Mouse (Mus musculus) heart, postnatal 14 days (tissue): ENCODE results near the gene Fam187a. TPM values are rescaled to one million over a fixed set of nuclear protein-coding genes. Genes with fewer than 3 reads are reported as not detected.

Source experiments
- total RNA-seq, 2 experiments: library from RNA; stranded (reverse); gene quantifications; 2 replicates each; pipeline ENCODE4 v1.2.3; 2021

Fam187a gene
- total RNA-seq, 2 experiments from 2014 or later, result not detected

Other genes with a start within 250 kb of the Fam187a start
- not detected for gene Meioc, start 221.5 kb upstream of the Fam187a start, total RNA-seq
- gene Ccdc43, start 187.4 kb upstream of the Fam187a start, total RNA-seq, result 10 to 100 TPM; 16.0 to 18.5 TPM
- gene Adam11, start 123.7 kb upstream of the Fam187a start, total RNA-seq, result 1 to 10 TPM; 4.0 to 4.4 TPM
- gene Gjc1, start 65.5 kb upstream of the Fam187a start, total RNA-seq, result 10 to 100 TPM; 37.7 to 42.6 TPM
- 10 to 100 TPM; 20.4 to 25.4 TPM for gene Higd1b, start 49.3 kb upstream of the Fam187a start, total RNA-seq
- 10 to 100 TPM; 39.2 to 40.5 TPM for gene Eftud2, start 4.2 kb upstream of the Fam187a start, total RNA-seq
- gene Ccdc103, start 4.0 kb upstream of the Fam187a start, total RNA-seq, result under 1 TPM; 0.14 to 0.22 TPM
- under 1 TPM; 0.15 to 0.36 TPM for gene Gfap, start 15.7 kb downstream of the Fam187a start, total RNA-seq
- 1 to 10 TPM; 2.1 to 3.3 TPM for gene Kif18b, start 40.0 kb downstream of the Fam187a start, total RNA-seq
- under 1 TPM; 0.19 to 0.20 TPM for gene C1ql1, start 61.5 kb downstream of the Fam187a start, total RNA-seq
- 10 to 100 TPM; 61.0 to 62.1 TPM for gene Nmt1, start 143.0 kb downstream of the Fam187a start, total RNA-seq
- gene Dcakd, start 143.2 kb downstream of the Fam187a start, total RNA-seq, result 10 to 100 TPM; 68.5 to 71.1 TPM
- 10 to 100 TPM; 19.4 to 20.9 TPM for gene Plcd3, start 216.5 kb downstream of the Fam187a start, total RNA-seq
- 10 to 100 TPM; 30.5 to 34.5 TPM for gene Acbd4, start 216.5 kb downstream of the Fam187a start, total RNA-seq
- gene Hexim1, start 231.1 kb downstream of the Fam187a start, total RNA-seq, result 10 to 100 TPM; 18.5 to 20.4 TPM
- 1 to 10 TPM; 1.8 to 3.3 TPM for gene Hexim2, start 247.3 kb downstream of the Fam187a start, total RNA-seq